In the genomic region with DNA sequence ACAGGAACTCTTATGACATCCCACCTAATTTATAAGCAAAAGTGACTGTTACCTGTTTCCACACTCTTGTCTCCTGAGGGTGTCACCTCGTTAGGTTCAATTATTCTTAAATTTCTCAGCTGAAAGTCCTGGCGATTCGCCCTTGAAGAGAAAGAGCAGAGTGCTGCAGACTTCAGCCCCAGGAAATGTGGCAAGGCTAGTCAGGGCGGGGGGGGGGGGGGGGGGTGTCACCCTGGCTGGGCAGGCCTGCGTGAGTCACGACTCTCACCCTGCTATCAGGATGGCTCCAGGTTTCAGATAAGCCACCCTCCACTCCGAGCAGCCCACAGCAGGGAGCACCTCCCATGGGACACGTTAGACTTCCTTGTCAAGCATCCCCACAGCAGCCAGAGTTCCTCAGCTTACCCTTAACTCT, we compare ENCODE assay signal across 14 mouse cellular contexts. TPM values are rescaled to one million over a fixed set of nuclear protein-coding genes. Genes with fewer than 3 reads are reported as not detected.
DNase-seq lines count a peak whose midpoint lies in the region; ATAC-seq and TF ChIP-seq lines count a peak whose summit lies in the region.
"Had no signal": no experiment of that assay in that cellular context is flagged by ENCODE, and none has a peak within 500 bp of the region (broad histone marks: within the 10 kb centered on the region; RNA-seq: fewer than 3 reads in every experiment).

No protein-coding gene starts in this region.

- TF ChIP-seq EP300 in stomach, postnatal 0 days (optimal IDR thresholded peaks at IDR 0.05) = no peak

- H3K36me3 ChIP-seq in stomach, postnatal 0 days (ENCODE audit: control insufficient read depth, insufficient read depth, low read length) = peaks cover 7% of the 10 kb centered on the region; the same call in 1 of the 2 replicates

- H3K4me1 ChIP-seq in stomach, postnatal 0 days (replicated peaks; ENCODE audit: control insufficient read depth, insufficient read depth) = no peaks in the 10 kb centered on the region

- peak; percentile 88 for ATAC-seq in stomach, postnatal 0 days (ENCODE audit: low FRiP score, low TSS enrichment)
- ATAC-seq: forebrain, postnatal 0 days had no signal

- H3K4me2 ChIP-seq in stomach, postnatal 0 days (replicated peaks; ENCODE audit: low read depth) = no peak overlapping the region
- H3K4me2 ChIP-seq: limb, embryonic 13.5 days had no signal

- WGBS in stomach, postnatal 0 days = 50% methylated on average over 8 of the region's 8 CpGs

- H3K27ac ChIP-seq in stomach, postnatal 0 days (replicated peaks) = 0 out of 2 replicates have a peak overlapping the region, but pooled peaks have one; percentile 24
- H3K27ac ChIP-seq: hindbrain, embryonic 10.5 days; limb, embryonic 13.5 days had no signal

- no peak overlapping the region for H3K4me3 ChIP-seq in stomach, postnatal 0 days (ENCODE audit: low read depth, low read length)
- H3K4me3 ChIP-seq: hindbrain, embryonic 10.5 days; limb, embryonic 13.5 days had no signal

- H3K27me3 ChIP-seq in stomach, postnatal 0 days (ENCODE audit: control insufficient read depth, insufficient read depth, low read length) = no peaks in the 10 kb centered on the region
- H3K27me3 ChIP-seq: limb, embryonic 13.5 days had no signal

- TF ChIP-seq CTCF in stomach, postnatal 0 days (IDR thresholded peaks at IDR 0.05; ENCODE audit: low read depth) = no peak

- peak; percentile 40 for DNase-seq in adrenal gland, postnatal 14 days
- no peak for DNase-seq in adrenal gland, postnatal 4 days (ENCODE audit: low spot score in 2 of 2)
- DNase-seq in kidney, postnatal 36 days = peak; percentile 54 to 58
- DNase-seq in kidney, postnatal 10 days = no peak
- DNase-seq in liver = peak; percentile 88
- DNase-seq in stomach, postnatal 0 days (ENCODE audit: low spot score) = peak; percentile 79
- DNase-seq in cerebellum, postnatal 14 days = no peak
- no peak for DNase-seq in urinary bladder, postnatal 14 days (ENCODE audit: low spot score)
- DNase-seq: forebrain, postnatal 0 days; layer of hippocampus, adult 9-11 months; midbrain, embryonic 14.5 days; spleen, adult 18-20 months had no signal

- H3K9ac ChIP-seq in stomach, postnatal 0 days (ENCODE audit: low read length) = no peak overlapping the region
- H3K9ac ChIP-seq: forebrain, postnatal 0 days; limb, embryonic 13.5 days had no signal

- H3K9me3 ChIP-seq in stomach, postnatal 0 days (ENCODE audit: control insufficient read depth, low read length) = no peaks in the 10 kb centered on the region
- H3K9me3 ChIP-seq: hindbrain, embryonic 10.5 days; limb, embryonic 13.5 days had no signal

RNA-seq across cellular contexts. Expression of gene Xpnpep1, which starts 8.1 kb away (rescaled TPM):
- total RNA-seq in adrenal gland, postnatal 14 days (2021) = 104 and 108 TPM in 2 replicates
- total RNA-seq in adrenal gland, postnatal 4 days (2021) = 100 to 1,000 TPM; 112 to 117 TPM
- polyA plus RNA-seq in stomach, postnatal 0 days (2015; fragmentation: Nextera tagmentation; extraction: Ambion mirVana) = 106 and 111 TPM in 2 replicates

Comparison
In these comparisons a context has a peak if more than half of its experiments do, and no peak if none do; other contexts are left out.
1. DNase-seq: peak in adrenal gland, postnatal 14 days (single experiment), kidney, postnatal 36 days (2 of 2), liver (single experiment) and stomach, postnatal 0 days (single experiment); none in adrenal gland, postnatal 4 days (0 of 2), kidney, postnatal 10 days (single experiment), cerebellum, postnatal 14 days (0 of 2) and urinary bladder, postnatal 14 days (single experiment).